Mouse (Mus musculus) CH12.LX (cell line): ENCODE data around the gene Hmga2. TPM values are rescaled to one million over a fixed set of nuclear protein-coding genes. Genes with fewer than 3 reads are reported as not detected.

Source experiments
- DNase-seq: peaks from one replicate; pipeline ENCODE4 v3.0.0-alpha.2; 2013; ENCODE audit errors: extremely low read depth
- H3K27ac ChIP-seq: 2 replicates; pipeline ENCODE4 v1.5.1; 2012; ENCODE audit warnings: low read depth, mild to moderate bottlenecking, control low read depth, moderate library complexity; ENCODE audit not compliant: insufficient read depth
- H3K27me3 ChIP-seq: replicated peaks from 2 replicates; pipeline ENCODE3; 2012; ENCODE audit warnings: inconsistent platforms
- H3K36me3 ChIP-seq, 2 experiments: replicated peaks in 1 of 2; 2 replicates each; pipeline versions ENCODE3 to v1.6.1; 2012; ENCODE audit warnings: inconsistent platforms in 1 of 2, low read length in 1 of 2, mild to moderate bottlenecking in 1 of 2, mixed read lengths in 1 of 2, moderate library complexity in 1 of 2; ENCODE audit not compliant: control insufficient read depth in 1 of 2, insufficient read depth in 1 of 2
- H3K4me1 ChIP-seq, 2 experiments: 2 replicates each; pipeline ENCODE4 v1.6.1; 2012; ENCODE audit warnings: inconsistent platforms in 1 of 2, moderate library complexity in 1 of 2; ENCODE audit not compliant: insufficient read depth in 2 of 2, control insufficient read depth in 1 of 2
- H3K4me2 ChIP-seq: 2 replicates; pipeline ENCODE4 v1.6.1; 2012; ENCODE audit warnings: low read depth, mild to moderate bottlenecking, control low read depth; ENCODE audit not compliant: poor library complexity, insufficient read depth, severe bottlenecking
- H3K4me3 ChIP-seq, 3 experiments: fragments of 150-350 bp in 1 of 3; sonication (generic) in 1 of 3; replicated peaks in 1 of 3; 2 replicates each; pipeline versions ENCODE3 to v1.5.1; 2011 to 2012; ENCODE audit warnings: low read depth in 2 of 3, low read length in 2 of 3, mild to moderate bottlenecking in 2 of 3, moderate library complexity in 2 of 3, control low read depth in 1 of 3, improper control_type of control experiment in 1 of 3, inconsistent platforms in 1 of 3, mixed read lengths in 1 of 3; ENCODE audit not compliant: poor library complexity in 1 of 3
- H3K79me2 ChIP-seq: replicated peaks from 2 replicates; pipeline ENCODE4 v1.6.1; 2012; ENCODE audit warnings: mild to moderate bottlenecking, moderate library complexity; ENCODE audit not compliant: control insufficient read depth, poor library complexity, insufficient read depth, severe bottlenecking; ENCODE audit errors: extremely low read depth
- H3K9ac ChIP-seq: 2 replicates; pipeline ENCODE4 v1.6.1; 2012; ENCODE audit warnings: low read depth, mild to moderate bottlenecking, control low read depth, moderate library complexity; ENCODE audit not compliant: insufficient read depth
- H3K9me3 ChIP-seq: replicated peaks from 2 replicates; pipeline ENCODE3; 2012; ENCODE audit warnings: low read length, inconsistent platforms, mixed read lengths
- E2F4 ChIP-seq: IDR thresholded peaks from 2 replicates; pipeline ENCODE4 v1.6.1; 2011; ENCODE audit warnings: low read depth, low read length, improper control_type of control experiment; ENCODE audit not compliant: insufficient replicate concordance
- JUND ChIP-seq: conservative IDR thresholded peaks from 2 replicates; pipeline ENCODE4 v1.6.1; 2011; ENCODE audit warnings: low read depth, low read length, improper control_type of control experiment
- KAT2A ChIP-seq: IDR thresholded peaks from 2 replicates; pipeline ENCODE4 v1.6.1; 2012; ENCODE audit warnings: low read length, improper control_type of control experiment, inconsistent platforms; ENCODE audit not compliant: insufficient replicate concordance
- MAX ChIP-seq: IDR thresholded peaks from 2 replicates; pipeline ENCODE4 v1.6.1; 2011; ENCODE audit warnings: low read length, improper control_type of control experiment
- MAZ ChIP-seq: IDR thresholded peaks from 2 replicates; pipeline ENCODE4 v1.6.1; 2012; ENCODE audit warnings: low read depth, mild to moderate bottlenecking, inconsistent platforms, low read length, improper control_type of control experiment, moderate library complexity
- MXI1 ChIP-seq: IDR thresholded peaks from 2 replicates; pipeline ENCODE4 v1.6.1; 2011; ENCODE audit warnings: mild to moderate bottlenecking, low read depth, low read length, improper control_type of control experiment
- NELFE ChIP-seq: IDR thresholded peaks from 2 replicates; pipeline ENCODE4 v1.6.1; 2011; ENCODE audit warnings: low read depth, low read length, improper control_type of control experiment
- NRF1 ChIP-seq: IDR thresholded peaks from 2 replicates; pipeline ENCODE4 v1.6.1; 2014; ENCODE audit warnings: low read depth, mild to moderate bottlenecking, inconsistent platforms, low read length, improper control_type of control experiment, moderate library complexity
- SIN3A ChIP-seq: IDR thresholded peaks from 2 replicates; pipeline ENCODE4 v1.6.1; 2012; ENCODE audit warnings: low read length, improper control_type of control experiment, inconsistent platforms
- SMC3 ChIP-seq: IDR thresholded peaks from 2 replicates; pipeline ENCODE4 v1.6.1; 2011; ENCODE audit warnings: low read depth, low read length, improper control_type of control experiment
- UBTF ChIP-seq: IDR thresholded peaks from 2 replicates; pipeline ENCODE4 v1.6.1; 2012; ENCODE audit warnings: low read depth, mild to moderate bottlenecking, inconsistent platforms, low read length, improper control_type of control experiment, moderate library complexity
- USF1 ChIP-seq: IDR thresholded peaks from 2 replicates; pipeline ENCODE4 v1.6.1; 2014; ENCODE audit warnings: low read depth, mild to moderate bottlenecking, inconsistent platforms, low read length, improper control_type of control experiment
- USF2 ChIP-seq: conservative IDR thresholded peaks from 2 replicates; pipeline ENCODE4 v1.6.1; 2011; ENCODE audit warnings: low read depth, low read length, improper control_type of control experiment
- ZKSCAN1 ChIP-seq: IDR thresholded peaks from 2 replicates; pipeline ENCODE4 v1.6.1; 2012; ENCODE audit warnings: low read depth, inconsistent platforms, low read length, improper control_type of control experiment, borderline replicate concordance
- ZNF384 ChIP-seq: IDR thresholded peaks from 2 replicates; pipeline ENCODE4 v1.6.1; 2012; ENCODE audit warnings: low read depth, low read length, improper control_type of control experiment, inconsistent platforms
- dilution Hi-C: fragments of 300-500 bp; cut with MboI; formaldehyde crosslinking; loops from 2 replicates; pipeline ENCODE4 v1.14.3; 2020; ENCODE audit warnings: low sequenced_read_pairs; ENCODE audit not compliant: extremely low pct_unique_long_range_greater_than_20kb, extremely low pct_ligation_motif_present
- in situ Hi-C: fragments of 300-500 bp; cut with MboI; formaldehyde crosslinking; loops from 3 replicates; pipeline ENCODE4 v1.14.3; 2019; ENCODE audit warnings: low sequenced_read_pairs, low pct_ligation_motif_present, low pct_unique_long_range_greater_than_20kb, mixed read lengths
- polyA plus RNA-seq: library from polyadenylated mRNA; unstranded; fragments of >175 nt; gene quantifications from 2 replicates; pipeline ENCODE4 v1.2.1, GENCODE M21; 2012; ENCODE audit warnings: low read depth; ENCODE audit not compliant: insufficient read length
- total RNA-seq, 2 experiments: library from RNA; depleted of rRNA; stranded (reverse); fragments of 300-350 nt in 1 of 2; fragments of >200 nt in 1 of 2; gene quantifications; 2 replicates each; pipeline ENCODE4 v1.2.3; 2012 to 2014

The Hmga2 gene
- total RNA-seq (2012; rRNA removed) (0.04 TPM in 1 of 2 replicates, not detected in the other), total RNA-seq (2014; rRNA removed) (not detected in 2 replicates), polyA plus RNA-seq (not detected in 2 replicates)

DNA sequence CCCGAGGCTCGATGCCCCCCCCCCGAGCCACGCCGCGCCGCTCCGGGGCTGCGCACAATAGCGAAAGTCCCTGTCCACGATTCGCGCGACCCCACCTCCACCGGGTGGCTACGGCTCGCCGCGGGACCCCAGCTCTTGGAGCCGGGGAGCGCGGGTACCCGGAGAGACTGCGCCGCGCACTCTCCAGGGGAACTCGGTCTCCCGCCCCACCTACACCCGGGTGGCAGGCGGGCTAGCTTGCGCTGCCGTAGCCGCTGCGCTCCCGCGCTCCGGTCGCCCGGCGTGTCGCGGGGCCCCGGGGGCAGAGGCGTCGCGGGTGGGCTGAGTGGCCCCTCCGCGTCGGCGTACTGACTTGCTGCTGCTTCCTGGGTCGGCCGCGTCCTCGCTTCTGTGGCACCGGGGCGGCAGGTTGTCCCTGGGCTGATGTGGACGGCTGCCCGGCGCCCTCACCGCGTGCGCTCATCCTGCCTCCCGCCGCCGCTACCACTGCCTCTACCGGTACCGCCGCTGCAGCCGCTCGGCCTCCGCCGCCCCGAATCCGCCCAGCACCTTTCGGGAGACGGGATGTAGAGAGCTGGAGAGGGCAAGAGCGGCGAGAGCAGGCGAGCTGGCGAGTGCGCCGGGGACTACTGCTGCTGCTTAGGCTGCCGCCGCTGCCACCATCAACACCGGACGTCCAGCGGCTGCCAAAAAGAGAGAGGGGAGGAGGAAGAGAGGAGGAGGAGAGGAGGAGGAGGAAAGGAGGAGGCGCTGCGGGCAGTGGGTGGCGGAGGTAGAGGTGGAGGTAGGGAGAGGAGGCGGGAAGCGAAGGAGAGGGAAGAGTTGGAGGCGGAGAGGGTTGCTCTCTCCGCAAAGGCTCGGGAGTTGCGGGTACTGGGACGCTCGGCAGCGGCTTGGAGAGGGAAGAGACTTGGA lies at the start of gene Hmga2:
TSS of gene Hmga2 (minus strand) at position 869 of the 915 bp plus-strand sequence.
- in situ Hi-C loops: no loop called here
- Histone ChIP-seq H3K4me3 (no peak within 1 kb of the TSS), H3K27ac (no peak within 1 kb of the TSS), H3K79me2 (no peaks in the 10 kb centered on the region), H3K9me3 (peaks cover 47% of the 10 kb centered on the region), H3K4me2 (no peak within 1 kb of the TSS), H3K9ac (no peak within 1 kb of the TSS), H3K36me3 (no peaks in the 10 kb centered on the region), H3K4me1 (no peaks in the 10 kb centered on the region), H3K27me3 (no peaks in the 10 kb centered on the region)
- no peak for TF ChIP-seq USF1
- no peak for TF ChIP-seq MAX
- no peak for TF ChIP-seq MAZ
- TF ChIP-seq MXI1: no peak
- no peak for TF ChIP-seq JUND
- no peak for TF ChIP-seq NRF1
- no peak for TF ChIP-seq KAT2A
- no peak for TF ChIP-seq USF2
- TF ChIP-seq E2F4: no peak
- no peak for TF ChIP-seq SIN3A
- no peak for TF ChIP-seq ZNF384
- no peak for TF ChIP-seq NELFE
- no peak for TF ChIP-seq UBTF
- TF ChIP-seq SMC3: no peak
- TF ChIP-seq ZKSCAN1: no peak
- DNase-seq: no peak
- dilution Hi-C loops: no loop called here

DNA sequence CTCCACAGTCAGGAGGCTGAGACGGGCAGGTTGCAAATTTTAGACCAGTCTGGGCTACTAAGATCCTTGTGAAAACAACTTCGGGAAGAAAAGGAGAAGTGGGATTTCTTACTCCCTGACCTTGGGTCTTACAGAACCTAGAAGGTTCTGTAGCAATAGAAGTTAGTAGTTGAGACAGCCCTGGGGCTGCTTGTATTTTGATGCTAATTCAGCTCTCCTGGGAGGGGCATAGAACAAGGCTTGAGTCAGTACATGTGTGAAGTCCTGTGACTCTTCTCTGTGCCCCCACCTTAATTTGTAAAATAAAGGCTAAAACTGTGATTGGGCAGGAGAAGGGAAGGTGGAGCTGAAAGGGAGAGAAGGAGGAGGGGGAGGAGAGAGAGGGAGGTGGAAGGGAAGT lies 46.7 kb upstream of the Hmga2 start:
- H3K79me2 ChIP-seq: no peaks in the 10 kb centered on the region
- H3K4me1 ChIP-seq: no peaks in the 10 kb centered on the region
- peaks cover 71% of the 10 kb centered on the region for H3K9me3 ChIP-seq
- no peak overlapping the region for H3K27ac ChIP-seq
- in situ Hi-C loops: no loop called here
- no peak for DNase-seq
- H3K4me2 ChIP-seq: no peak overlapping the region
- H3K4me3 ChIP-seq: no peak overlapping the region
- dilution Hi-C loops: no loop called here
- no peak overlapping the region for H3K9ac ChIP-seq
- TF ChIP-seq NELFE: no peak
- TF ChIP-seq MAZ: no peak
- TF ChIP-seq, all 38 proteins: peak for 0
- no peaks in the 10 kb centered on the region for H3K27me3 ChIP-seq
- no peaks in the 10 kb centered on the region for H3K36me3 ChIP-seq
